Mouse (Mus musculus) megakaryocyte-erythroid progenitor cell, adult 5 weeks (primary cell): ENCODE measurements around the gene Dlx2. TPM values are rescaled to one million over a fixed set of nuclear protein-coding genes. Genes with fewer than 3 reads are reported as not detected.

Experiments
- polyA plus RNA-seq: library from polyadenylated mRNA; stranded (reverse); fragments of >175 nt; gene quantifications from 2 replicates; pipeline ENCODE4 v1.2.3, GENCODE M21; 2012

The Dlx2 gene
- 0.19 and 0.29 TPM in 2 replicates for polyA plus RNA-seq

DNA sequence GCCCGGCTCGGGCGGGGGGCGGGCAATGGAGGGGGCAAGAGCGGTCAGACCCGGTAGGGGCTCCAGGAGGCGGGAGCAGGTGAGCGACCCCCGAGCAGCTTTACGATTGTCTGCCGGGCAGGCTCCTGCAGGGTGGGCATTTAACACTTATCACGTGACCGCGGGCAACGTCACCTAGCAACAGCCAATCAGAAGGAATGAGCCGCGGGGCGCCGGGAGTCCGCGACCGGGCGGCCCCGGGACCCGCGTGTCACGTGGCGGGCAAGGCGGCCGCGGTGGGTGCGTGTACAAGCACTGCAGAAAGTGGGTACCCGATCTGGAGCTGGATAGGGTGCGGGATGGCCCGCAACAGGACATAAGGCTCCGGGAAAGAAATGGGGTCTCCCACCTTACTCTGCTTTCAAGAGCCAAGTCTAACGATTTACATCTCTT, at the start of gene Dlx2:
Gene Dlx2 (minus strand): TSS at position 115 of the 432 bp plus-strand sequence.

GRCm38 (mm10) chr2:71528014-71528713, 18.4 kb downstream of the Dlx2 start, which contains the start of gene Dlx1:
Dlx1 (plus strand) TSS chr2:71528113.

Other genes starting within 250 kb of the Dlx2 start
- 10.3 and 13.5 TPM in 2 replicates for gene Slc25a12, start 179.0 kb downstream of the Dlx2 start, polyA plus RNA-seq
- gene Hat1, start 157.8 kb downstream of the Dlx2 start, polyA plus RNA-seq = 3.2 and 3.8 TPM in 2 replicates
- gene Metap1d, start 93.5 kb downstream of the Dlx2 start, polyA plus RNA-seq = 7.6 and 9.9 TPM in 2 replicates
- 0.25 TPM in 1 of 2 replicates, not detected in the other for gene Dlx1, start 18.6 kb downstream of the Dlx2 start, polyA plus RNA-seq
- gene Itga6, start 198.9 kb upstream of the Dlx2 start, polyA plus RNA-seq = 25.9 and 29.1 TPM in 2 replicates